In genomic region chr7:137913551-137914105, GRCm38 (mm10) we compare ENCODE assay signal across 24 mouse cellular contexts.
DNase-seq lines count a peak whose midpoint lies in the region; ATAC-seq and TF ChIP-seq lines count a peak whose summit lies in the region.
"Had no signal": no experiment of that assay in that cellular context is flagged by ENCODE, and none has a peak within 500 bp of the region (broad histone marks: within the 10 kb centered on the region; RNA-seq: fewer than 3 reads in every experiment).

No protein-coding gene starts in this region.

- no peaks in the 10 kb centered on the region for H3K27me3 ChIP-seq in forebrain, embryonic 14.5 days (replicated peaks; ENCODE audit: control insufficient read depth, insufficient read depth, low read length)
- H3K27me3 ChIP-seq in forebrain, embryonic 12.5 days = peaks cover 7% of the 10 kb centered on the region; the same call in 1 of the 2 replicates
- no peaks in the 10 kb centered on the region for H3K27me3 ChIP-seq in heart, embryonic 11.5 days (ENCODE audit: control insufficient read depth, insufficient read depth, low read length)
- no peaks in the 10 kb centered on the region for H3K27me3 ChIP-seq in kidney, adult 2 months (replicated peaks; ENCODE audit: control insufficient read depth, insufficient read depth, low read length)
- H3K27me3 ChIP-seq: embryonic facial prominence, embryonic 13.5 days; forebrain, embryonic 15.5 days; hindbrain, embryonic 12.5 days; intestine, embryonic 15.5 days had no signal

- no peak for ATAC-seq in forebrain, embryonic 14.5 days
- no peak for ATAC-seq in forebrain, embryonic 12.5 days (ENCODE audit: low FRiP score)
- ATAC-seq in heart, embryonic 11.5 days (replicated peaks; ENCODE audit: insufficient number of reproducible peaks, low FRiP score, low TSS enrichment) = no peak
- ATAC-seq: activated CD4-positive, CD25-positive, alpha-beta regulatory T cell, adult 4 months; forebrain, embryonic 15.5 days; hindbrain, embryonic 16.5 days; intestine, embryonic 15.5 days had no signal

- WGBS in forebrain, embryonic 14.5 days = 66% methylated on average over 4 of the region's 4 CpGs
- 76% methylated on average over 4 of the region's 4 CpGs for WGBS in forebrain, embryonic 12.5 days
- WGBS in heart, embryonic 11.5 days (ENCODE audit: insufficient replicate concordance) = 71% methylated on average over 4 of the region's 4 CpGs
- WGBS in kidney, adult 2 months = 41% methylated on average over 4 of the region's 4 CpGs

- no peaks in the 10 kb centered on the region for H3K36me3 ChIP-seq in forebrain, embryonic 14.5 days (ENCODE audit: control insufficient read depth, insufficient read depth, low read length)
- no peaks in the 10 kb centered on the region for H3K36me3 ChIP-seq in forebrain, embryonic 12.5 days (replicated peaks)
- H3K36me3 ChIP-seq in heart, embryonic 11.5 days (ENCODE audit: control insufficient read depth, insufficient read depth, low read length) = no peaks in the 10 kb centered on the region
- no peaks in the 10 kb centered on the region for H3K36me3 ChIP-seq in kidney, adult 2 months (ENCODE audit: control insufficient read depth, insufficient read depth, low read length)
- H3K36me3 ChIP-seq: embryonic facial prominence, embryonic 10.5 days; embryonic facial prominence, embryonic 13.5 days; forebrain, embryonic 15.5 days; hindbrain, embryonic 12.5 days; intestine, embryonic 15.5 days had no signal

- no peak overlapping the region for H3K9ac ChIP-seq in forebrain, embryonic 14.5 days (ENCODE audit: low read length)
- H3K9ac ChIP-seq in forebrain, embryonic 12.5 days = no peak overlapping the region
- H3K9ac ChIP-seq in heart, embryonic 11.5 days (ENCODE audit: low read depth, low read length) = no peak overlapping the region
- H3K9ac ChIP-seq: embryonic facial prominence, embryonic 13.5 days; forebrain, embryonic 15.5 days; hindbrain, embryonic 12.5 days; intestine, embryonic 15.5 days had no signal

- H3K27ac ChIP-seq in forebrain, embryonic 14.5 days (ENCODE audit: low read depth, low read length) = no peak overlapping the region
- no peak overlapping the region for H3K27ac ChIP-seq in forebrain, embryonic 12.5 days
- H3K27ac ChIP-seq in heart, embryonic 11.5 days (ENCODE audit: low read depth, low read length) = no peak overlapping the region
- no peak overlapping the region for H3K27ac ChIP-seq in kidney, adult 2 months (ENCODE audit: insufficient read depth, low read depth, low read length)
- H3K27ac ChIP-seq: embryonic facial prominence, embryonic 10.5 days; embryonic facial prominence, embryonic 13.5 days; forebrain, embryonic 15.5 days; hindbrain, embryonic 12.5 days; intestine, embryonic 15.5 days had no signal

- no peak for TF ChIP-seq POLR2A in kidney, adult 2 months (IDR thresholded peaks at IDR 0.05; ENCODE audit: low read depth, low read length)

- H3K4me3 ChIP-seq in forebrain, embryonic 14.5 days (ENCODE audit: low read depth, low read length) = no peak overlapping the region
- no peak overlapping the region for H3K4me3 ChIP-seq in forebrain, embryonic 12.5 days (replicated peaks)
- H3K4me3 ChIP-seq in heart, embryonic 11.5 days (ENCODE audit: low read depth, low read length) = no peak overlapping the region
- H3K4me3 ChIP-seq in kidney, adult 2 months (ENCODE audit: insufficient read depth, low read depth, low read length) = no peak overlapping the region
- H3K4me3 ChIP-seq: embryonic facial prominence, embryonic 10.5 days; embryonic facial prominence, embryonic 13.5 days; erythroblast, embryonic 14.5 days; forebrain, embryonic 15.5 days; hindbrain, embryonic 12.5 days; intestine, embryonic 15.5 days had no signal

- intact Hi-C loops in heart, postnatal 25 days (cut with DNase I) = no loop called here
- intact Hi-C loops in left cerebral cortex, postnatal 4 days (cut with DNase I) = no loop called here

- H3K9me3 ChIP-seq in forebrain, embryonic 14.5 days (replicated peaks; ENCODE audit: control insufficient read depth, low read length) = no peaks in the 10 kb centered on the region
- H3K9me3 ChIP-seq in forebrain, embryonic 12.5 days = no peaks in the 10 kb centered on the region
- H3K9me3 ChIP-seq in heart, embryonic 11.5 days (replicated peaks; ENCODE audit: control insufficient read depth, low read length) = no peaks in the 10 kb centered on the region
- H3K9me3 ChIP-seq: embryonic facial prominence, embryonic 10.5 days; embryonic facial prominence, embryonic 13.5 days; forebrain, embryonic 15.5 days; hindbrain, embryonic 12.5 days; intestine, embryonic 15.5 days had no signal

- no peak overlapping the region for H3K4me2 ChIP-seq in forebrain, embryonic 14.5 days (ENCODE audit: low read length)
- H3K4me2 ChIP-seq in forebrain, embryonic 12.5 days = no peak overlapping the region
- no peak overlapping the region for H3K4me2 ChIP-seq in heart, embryonic 11.5 days
- H3K4me2 ChIP-seq: embryonic facial prominence, embryonic 13.5 days; forebrain, embryonic 15.5 days; hindbrain, embryonic 12.5 days; intestine, embryonic 15.5 days had no signal

- DNase-seq in forebrain, embryonic 14.5 days (ENCODE audit: low spot score) = peak; percentile 57
- DNase-seq in heart, adult 18-20 months = peak; percentile 37 to 63
- DNase-seq in kidney, adult 2 months = peak; percentile 73
- no peak for DNase-seq in kidney, postnatal 14 days
- peak; percentile 3 for DNase-seq in heart, postnatal 25 days (ENCODE audit: low spot score)
- DNase-seq in left cerebral cortex, postnatal 4 days = no peak
- DNase-seq: adrenal gland, adult 8-10 months; adrenal gland, postnatal 25 days; cerebellum, adult 11 months; cerebellum, adult 2 months; cerebellum, adult 9-11 months; cerebellum, postnatal 25 days; embryo, embryonic 11 days; gastrocnemius, postnatal 10 days had no signal

- no peaks in the 10 kb centered on the region for H3K4me1 ChIP-seq in forebrain, embryonic 14.5 days (ENCODE audit: control insufficient read depth, insufficient read depth, low read length)
- H3K4me1 ChIP-seq in forebrain, embryonic 12.5 days = peaks cover 8% of the 10 kb centered on the region; the same call in 1 of the 2 replicates
- H3K4me1 ChIP-seq in heart, embryonic 11.5 days (ENCODE audit: control insufficient read depth, insufficient read depth, low read length) = no peaks in the 10 kb centered on the region
- peaks cover 11% of the 10 kb centered on the region for H3K4me1 ChIP-seq in kidney, adult 2 months (ENCODE audit: control insufficient read depth, insufficient read depth, low read length)
- H3K4me1 ChIP-seq: intestine, embryonic 15.5 days had no signal

- TF ChIP-seq CTCF in kidney, adult 2 months (conservative IDR thresholded peaks at IDR 0.05; ENCODE audit: insufficient read depth, insufficient read length, low read depth, low read length) = no peak

Comparison
In these comparisons a context has a peak if more than half of its experiments do, and no peak if none do; other contexts are left out.
1. DNase-seq: peak in forebrain, embryonic 14.5 days (single experiment), heart, adult 18-20 months (2 of 2), kidney, adult 2 months (single experiment) and heart, postnatal 25 days (single experiment); none in kidney, postnatal 14 days (single experiment) and left cerebral cortex, postnatal 4 days (single experiment).